Mouse (Mus musculus) embryonic stem cell, embryonic (primary cell): ENCODE results near the gene Zfp300.

ENCODE experiments used
- CTCF ChIA-PET, 4 experiments: fragments of 300-600 bp in 2 of 4; fragments of 350-600 bp in 2 of 4; sonication (Branson Sonifier 250); formaldehyde crosslinking; loops; one replicate each; lab custom pipeline; 2022; ENCODE audit warnings: inconsistent platforms in 2 of 4; lab: Charles Lee
- POLR2A ChIA-PET, 4 experiments: fragments of 300-600 bp in 2 of 4; fragments of 350-600 bp in 2 of 4; sonication (Branson Sonifier 250); formaldehyde crosslinking; loops; one replicate each; lab custom pipeline; 2022; ENCODE audit warnings: antibody characterized with exemption in 4 of 4, inconsistent platforms in 1 of 4; lab: Charles Lee

The Zfp300 gene

GRCm38 (mm10) chrX:21088983-21089866 is at the start of gene Zfp300:
TSS of gene Zfp300 (minus strand) at chrX:21089527.
- ChIA-PET POLR2A (interaction anchor here in 1 of 4 experiments (1.4 kb wide), 1 partner anchor 28 kb away, joined by 4 read pairs; no protein-coding TSS in a partner anchor), CTCF (no interaction called here)

GRCm38 (mm10) chrX:21115520-21115919 is 26.2 kb upstream of the Zfp300 start, which contains the start of gene Ssxa1:
TSS of gene Ssxa1 (plus strand) at chrX:21115820.
- POLR2A ChIA-PET: no interaction called here
- CTCF ChIA-PET: no interaction called here

- POLR2A ChIA-PET: interaction anchor here in 1 of 4 experiments (1.0 kb wide), 1 partner anchor 19 kb away, joined by 3 read pairs; no protein-coding TSS in a partner anchor
- CTCF ChIA-PET: no interaction called here
Observed at GRCm38 (mm10) chrX:21089867-21090239, 526 bp upstream of the Zfp300 start.

GRCm38 (mm10) chrX:21088645-21088982 is 713 bp downstream of the Zfp300 start:
- ChIA-PET POLR2A (interaction anchor here in 1 of 4 experiments (1.4 kb wide), 1 partner anchor 27 kb away, joined by 4 read pairs; no protein-coding TSS in a partner anchor), CTCF (no interaction called here)

GRCm38 (mm10) chrX:21068106-21068505 is 21.2 kb downstream of the Zfp300 start, which contains the start of gene Spaca5:
TSS of gene Spaca5 (plus strand) at chrX:21068406.
- POLR2A ChIA-PET: no interaction called here
- CTCF ChIA-PET: no interaction called here

- POLR2A ChIA-PET: interaction anchor here in 2 of 4 experiments (0.9 to 1.8 kb wide), 2 partner anchors 187 to 279 kb away, joined by 4 read pairs; no protein-coding TSS in a partner anchor
- CTCF ChIA-PET: interaction anchor here in 1 of 4 experiments (0.8 kb wide), 1 partner anchor 231 kb away, joined by 3 read pairs; no protein-coding TSS in a partner anchor
Observed at GRCm38 (mm10) chrX:21062544-21062890, 26.8 kb downstream of the Zfp300 start.

- POLR2A ChIA-PET: interaction anchor here in 2 of 4 experiments (0.9 to 1.8 kb wide), 6 partner anchors 21 to 280 kb away, joined by 3 to 5 read pairs (median 4); partner anchors contain the start of genes Elk1 (in 1 of the 2) and Uxt (in 1 of the 2)
- CTCF ChIA-PET: no interaction called here
Observed at GRCm38 (mm10) chrX:21061866-21062543, 27.3 kb downstream of the Zfp300 start, which contains the start of gene Zfp182. TSS of gene Zfp182 (minus strand) at chrX:21062316.

- ChIA-PET CTCF (no interaction called here), POLR2A (interaction anchor here in 2 of 4 experiments (1.0 to 1.7 kb wide), 5 partner anchors 21 to 126 kb away, joined by 3 to 5 read pairs (median 3); partner anchors contain the start of genes Elk1 (in 1 of the 2) and Uxt (in 1 of the 2))
Observed at GRCm38 (mm10) chrX:21061460-21061859, 27.9 kb downstream of the Zfp300 start.
